Mouse (Mus musculus): Measurements from ENCODE around the gene Slitrk1. TPM values are rescaled to one million over a fixed set of nuclear protein-coding genes. Genes with fewer than 3 reads are reported as not detected.

Slitrk1 gene
- 1.2 and 2.1 TPM in 2 replicates for polyA plus RNA-seq (2016; fragmentation: Nextera tagmentation; extraction: Ambion mirVana)

DNA sequence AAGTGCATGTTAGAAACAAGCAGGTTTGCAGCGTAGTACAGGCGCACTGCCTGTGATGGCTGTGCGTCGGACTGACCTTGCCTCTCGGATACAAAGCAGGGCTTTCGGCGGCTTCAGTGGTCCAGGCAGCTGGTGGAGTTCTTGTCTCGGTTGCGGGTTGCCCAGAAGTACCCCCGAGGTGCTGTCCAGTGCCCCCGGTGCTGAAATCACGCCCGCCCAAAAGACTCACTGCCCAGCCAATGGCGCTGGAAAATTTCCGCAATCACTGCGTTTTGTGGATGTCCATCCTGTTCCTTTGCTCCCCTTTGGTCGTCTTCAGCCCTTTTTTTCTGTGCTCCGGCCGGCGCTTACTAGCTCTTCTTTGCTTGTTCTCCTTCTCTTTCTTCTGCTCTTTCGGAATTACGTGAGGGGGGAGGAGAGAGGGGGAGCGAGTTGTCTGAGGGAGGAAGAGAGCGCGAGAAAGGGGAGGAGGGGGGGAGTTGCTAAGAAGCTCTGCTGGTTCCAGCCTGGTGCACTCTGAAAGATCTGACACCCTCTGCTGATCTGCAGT lies at the start of gene Slitrk1:
Gene Slitrk1, minus strand, starts transcription at position 445 of the 550 bp plus-strand sequence.
- Histone ChIP-seq H3K27me3 (peaks cover 51% of the 10 kb centered on the region), H3K4me1 (replicated peaks) (peaks cover 16% of the 10 kb centered on the region), H3K27ac (no peak within 1 kb of the TSS), H3K36me3 (no peaks in the 10 kb centered on the region), H3K4me3 (replicated peaks) (peak within 1 kb of the TSS; percentile 36), H3K4me2 (peak within 1 kb of the TSS; percentile 60), H3K9ac (replicated peaks) (no peak within 1 kb of the TSS), H3K9me3 (no peaks in the 10 kb centered on the region)
- WGBS = under 1% methylated on average over 24 of the region's 25 CpGs
- peak; percentile 80 for ATAC-seq (ENCODE audit: insufficient number of reproducible peaks, insufficient read depth, low FRiP score, low TSS enrichment, low read depth)

DNA sequence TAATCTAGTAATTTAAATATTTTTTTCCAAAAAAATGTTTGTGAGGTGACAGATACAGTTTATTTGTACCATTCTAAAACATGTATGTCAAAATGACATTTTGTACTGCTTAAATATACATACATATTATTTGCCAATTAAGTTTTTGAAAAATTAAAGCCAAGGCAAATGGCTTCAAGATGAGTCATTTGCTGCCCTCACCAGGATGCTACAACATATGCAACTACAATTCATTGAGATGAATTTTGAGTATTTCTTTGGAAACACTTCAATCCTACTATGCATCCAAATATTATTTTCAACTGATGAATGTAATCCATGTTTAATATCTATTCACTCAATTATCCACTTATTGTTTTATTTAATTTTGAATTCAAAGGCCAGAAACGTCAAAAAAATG lies 21.8 kb upstream of the Slitrk1 start:
- H3K4me1 ChIP-seq (replicated peaks) = no peaks in the 10 kb centered on the region

DNA sequence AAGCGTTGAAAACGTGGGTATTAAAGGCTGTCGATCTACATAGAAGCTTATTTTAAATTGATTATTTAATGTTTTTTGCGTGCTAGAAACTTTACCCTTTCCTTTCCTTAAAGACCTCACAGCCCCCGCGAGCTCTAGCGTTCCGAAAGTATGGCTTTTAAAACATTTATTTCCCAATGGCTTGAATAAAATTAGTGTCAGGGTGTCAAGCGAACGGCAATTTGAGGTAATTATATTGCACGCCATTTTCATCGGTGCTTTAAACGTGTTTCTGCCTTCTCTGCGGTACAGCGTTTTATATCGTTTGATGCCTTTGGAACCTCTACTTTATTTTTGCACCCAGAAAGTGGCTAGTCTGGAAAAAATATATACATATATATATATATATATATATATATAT lies 378 bp upstream of the Slitrk1 start:
- WGBS = 15% methylated on average over 16 of the region's 16 CpGs
- no peak overlapping the region for H3K4me3 ChIP-seq (replicated peaks)
- H3K27me3 ChIP-seq = peaks cover 50% of the 10 kb centered on the region
- no peak overlapping the region for H3K27ac ChIP-seq
- H3K4me1 ChIP-seq (replicated peaks) = peaks cover 16% of the 10 kb centered on the region
- H3K4me2 ChIP-seq = peak overlapping the region; percentile 60
- no peaks in the 10 kb centered on the region for H3K9me3 ChIP-seq
- no peak overlapping the region for H3K9ac ChIP-seq (replicated peaks)
- no peak for ATAC-seq (ENCODE audit: insufficient number of reproducible peaks, insufficient read depth, low FRiP score, low TSS enrichment, low read depth)
- no peaks in the 10 kb centered on the region for H3K36me3 ChIP-seq

More for the DNA sequence above, 21.8 kb upstream of the Slitrk1 start:
- no peaks in the 10 kb centered on the region for H3K9me3 ChIP-seq
- no peak overlapping the region for H3K27ac ChIP-seq
- no peak overlapping the region for H3K4me3 ChIP-seq (replicated peaks)
- no peak overlapping the region for H3K4me2 ChIP-seq
- H3K36me3 ChIP-seq = no peaks in the 10 kb centered on the region
- H3K9ac ChIP-seq (replicated peaks) = no peak overlapping the region
- no peaks in the 10 kb centered on the region for H3K27me3 ChIP-seq
- ATAC-seq (ENCODE audit: insufficient number of reproducible peaks, insufficient read depth, low FRiP score, low TSS enrichment, low read depth) = no peak
- WGBS = 70% methylated on average over 1 of the region's 1 CpGs

DNA sequence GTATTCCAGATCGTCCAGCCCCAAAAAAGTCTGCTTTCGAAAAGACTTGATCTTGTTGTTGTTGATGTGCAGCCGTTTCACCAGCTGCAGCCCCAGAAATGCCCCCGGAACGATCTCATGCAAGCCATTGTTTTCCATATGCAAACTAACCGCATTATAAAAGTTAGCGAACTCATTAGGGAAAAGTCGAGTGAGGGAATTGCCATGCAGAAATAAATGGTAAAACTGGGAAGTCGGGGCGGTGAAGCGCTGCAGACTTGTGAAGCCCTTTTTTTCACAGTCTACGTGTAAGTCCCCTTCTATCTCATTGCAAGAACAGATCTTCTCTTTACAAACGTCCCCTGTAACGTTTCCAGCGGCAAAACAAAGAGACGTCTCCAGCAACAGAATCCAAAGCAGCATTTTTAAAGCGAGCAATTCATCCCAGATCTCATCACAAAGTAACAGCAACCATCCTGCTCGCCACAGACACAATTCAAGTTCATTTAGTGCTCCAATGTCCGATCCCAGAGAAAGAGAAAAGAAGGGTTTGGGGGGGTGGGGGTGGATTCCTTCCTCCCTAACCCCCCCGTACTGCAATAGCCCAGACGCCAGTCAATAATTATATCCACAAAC lies 975 bp downstream of the Slitrk1 start:
- Histone ChIP-seq H3K9ac (replicated peaks) (no peak overlapping the region), H3K36me3 (no peaks in the 10 kb centered on the region), H3K4me2 (peak overlapping the region; percentile 60), H3K4me3 (replicated peaks) (peak overlapping the region; percentile 36), H3K9me3 (no peaks in the 10 kb centered on the region), H3K27me3 (peaks cover 51% of the 10 kb centered on the region), H3K4me1 (replicated peaks) (peaks cover 16% of the 10 kb centered on the region), H3K27ac (no peak overlapping the region)
- 3% methylated on average over 21 of the region's 21 CpGs for WGBS
- ATAC-seq (ENCODE audit: insufficient number of reproducible peaks, insufficient read depth, low FRiP score, low TSS enrichment, low read depth) = no peak

DNA sequence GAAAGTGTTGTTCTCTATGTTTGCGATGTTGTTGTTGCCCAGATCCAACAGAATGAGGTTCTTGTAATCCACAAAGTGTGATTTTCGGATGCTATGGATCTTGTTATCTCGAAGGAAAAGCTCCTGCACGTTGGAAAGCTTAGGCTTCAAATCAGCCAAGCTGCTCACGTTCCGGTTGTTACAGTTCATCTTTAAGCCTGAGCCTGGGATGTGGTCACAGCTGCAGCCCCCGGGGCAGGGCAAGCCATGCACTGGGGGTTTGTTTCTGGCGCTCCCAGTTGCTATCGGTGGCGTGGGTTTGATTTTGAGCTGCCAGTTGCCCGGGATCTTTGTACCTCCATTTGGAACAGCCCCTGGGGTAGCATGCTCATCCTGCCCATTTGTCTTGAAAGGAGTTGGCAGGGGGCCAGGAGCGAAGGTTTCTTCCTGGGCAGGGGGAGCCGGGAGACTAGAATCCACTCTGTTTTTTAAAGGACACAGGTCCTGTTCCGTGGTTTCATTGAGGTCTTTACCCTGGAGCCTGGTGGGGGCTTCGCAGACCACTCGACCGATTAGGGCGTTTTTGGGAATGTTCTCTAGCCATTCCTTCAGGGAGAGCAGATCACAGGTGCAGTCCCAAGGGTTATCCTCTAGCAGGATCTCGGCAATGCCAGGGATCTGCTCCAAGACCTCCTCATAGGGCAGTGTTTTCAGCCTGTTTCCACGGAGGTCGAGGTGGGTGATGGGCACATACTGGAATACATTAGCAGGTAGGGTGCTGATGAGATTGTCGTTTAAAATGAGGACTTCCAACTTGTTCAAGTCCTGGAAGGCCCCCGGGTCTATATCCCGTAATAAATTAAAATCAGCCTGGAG lies 1.7 kb downstream of the Slitrk1 start:
- Histone ChIP-seq H3K27me3 (peaks cover 50% of the 10 kb centered on the region), H3K9ac (replicated peaks) (no peak overlapping the region), H3K27ac (no peak overlapping the region), H3K9me3 (no peaks in the 10 kb centered on the region), H3K36me3 (no peaks in the 10 kb centered on the region), H3K4me1 (replicated peaks) (peaks cover 16% of the 10 kb centered on the region), H3K4me2 (peak overlapping the region; percentile 60), H3K4me3 (replicated peaks) (peak overlapping the region; percentile 36)
- WGBS = 3% methylated on average over 24 of the region's 24 CpGs
- ATAC-seq (ENCODE audit: insufficient number of reproducible peaks, insufficient read depth, low FRiP score, low TSS enrichment, low read depth) = no peak

DNA sequence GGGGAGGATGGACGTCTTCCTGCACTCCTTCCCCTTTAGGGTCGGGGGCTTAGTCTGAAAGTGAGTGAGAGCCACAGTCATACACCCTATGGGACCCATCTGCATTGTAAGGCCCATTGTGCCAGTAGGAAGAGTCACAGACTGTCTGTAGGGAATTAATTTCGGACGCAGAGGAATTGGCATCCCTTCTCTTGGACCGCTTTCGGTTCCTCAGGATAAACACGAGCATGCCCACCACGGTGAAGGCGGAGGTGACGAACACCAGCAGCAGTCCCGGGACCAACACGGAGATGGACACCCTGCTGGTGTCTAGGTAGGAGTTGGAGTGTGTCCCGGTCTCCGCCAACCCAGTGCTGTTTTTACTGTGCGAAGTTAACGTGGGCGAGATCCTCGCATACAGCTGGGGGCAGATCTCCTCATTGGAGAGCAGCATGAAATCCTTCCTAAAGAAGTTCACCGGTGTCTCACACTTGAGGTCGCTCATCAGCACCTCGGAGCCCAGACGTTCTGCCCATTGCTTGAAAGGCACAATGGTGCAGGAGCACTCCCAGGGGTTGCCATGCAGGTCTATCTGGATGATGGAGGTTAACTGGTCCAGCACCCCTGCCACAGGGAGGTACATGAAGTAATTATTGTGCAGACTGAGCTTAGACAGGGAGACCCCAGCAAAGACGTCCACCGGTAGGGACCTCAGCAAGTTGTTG lies 2.7 kb downstream of the Slitrk1 start:
- WGBS = 1% methylated on average over 24 of the region's 24 CpGs
- peak overlapping the region; percentile 60 for H3K4me2 ChIP-seq
- no peak overlapping the region for H3K9ac ChIP-seq (replicated peaks)
- no peaks in the 10 kb centered on the region for H3K9me3 ChIP-seq
- no peak; the same call in 1 of the 2 replicates for ATAC-seq (ENCODE audit: insufficient number of reproducible peaks, insufficient read depth, low FRiP score, low TSS enrichment, low read depth)
- no peak overlapping the region for H3K27ac ChIP-seq
- H3K27me3 ChIP-seq = peaks cover 49% of the 10 kb centered on the region
- no peaks in the 10 kb centered on the region for H3K36me3 ChIP-seq
- H3K4me1 ChIP-seq (replicated peaks) = peaks cover 16% of the 10 kb centered on the region
- peak overlapping the region; percentile 36 for H3K4me3 ChIP-seq (replicated peaks)

DNA sequence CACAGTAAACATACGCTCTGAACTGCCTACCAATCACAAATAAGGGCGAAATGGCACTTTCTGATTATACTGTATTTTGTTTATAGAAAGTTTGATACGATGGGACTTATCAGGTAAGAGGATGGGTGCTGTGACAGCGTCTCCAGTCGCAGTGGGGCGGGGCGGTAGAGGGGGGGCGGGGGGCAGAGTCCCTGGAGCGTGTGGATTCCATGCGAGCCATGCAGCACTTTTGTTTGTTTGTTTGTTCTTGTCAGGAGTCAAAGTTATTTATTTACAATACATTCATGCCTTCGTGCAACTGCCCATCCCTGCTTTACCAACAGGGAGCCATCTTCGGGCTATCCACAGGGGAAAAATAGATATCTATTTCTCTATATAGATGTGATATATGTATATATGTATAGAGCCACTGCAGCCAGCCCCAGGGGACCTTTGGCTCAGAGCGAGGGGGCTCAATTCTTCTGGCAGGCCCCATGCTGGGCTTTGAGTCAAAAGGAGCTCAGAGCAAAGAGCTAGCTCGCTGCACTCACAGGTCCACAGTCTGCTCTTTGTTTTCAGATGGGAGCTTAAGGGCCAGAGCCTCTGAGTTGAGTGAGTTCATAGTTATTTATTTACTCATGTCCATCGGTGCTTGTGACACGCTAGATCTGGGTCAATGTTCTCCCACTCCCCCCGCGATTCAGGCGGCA lies 3.4 kb downstream of the Slitrk1 start:
- Histone ChIP-seq H3K9me3 (no peaks in the 10 kb centered on the region), H3K4me3 (replicated peaks) (peak overlapping the region; percentile 36), H3K4me2 (peak overlapping the region; percentile 60), H3K27me3 (peaks cover 49% of the 10 kb centered on the region), H3K36me3 (no peaks in the 10 kb centered on the region), H3K9ac (replicated peaks) (no peak overlapping the region), H3K4me1 (replicated peaks) (peaks cover 16% of the 10 kb centered on the region), H3K27ac (no peak overlapping the region)
- ATAC-seq (ENCODE audit: insufficient number of reproducible peaks, insufficient read depth, low FRiP score, low TSS enrichment, low read depth) = no peak; the same call in 1 of the 2 replicates
- WGBS = 2% methylated on average over 19 of the region's 19 CpGs

DNA sequence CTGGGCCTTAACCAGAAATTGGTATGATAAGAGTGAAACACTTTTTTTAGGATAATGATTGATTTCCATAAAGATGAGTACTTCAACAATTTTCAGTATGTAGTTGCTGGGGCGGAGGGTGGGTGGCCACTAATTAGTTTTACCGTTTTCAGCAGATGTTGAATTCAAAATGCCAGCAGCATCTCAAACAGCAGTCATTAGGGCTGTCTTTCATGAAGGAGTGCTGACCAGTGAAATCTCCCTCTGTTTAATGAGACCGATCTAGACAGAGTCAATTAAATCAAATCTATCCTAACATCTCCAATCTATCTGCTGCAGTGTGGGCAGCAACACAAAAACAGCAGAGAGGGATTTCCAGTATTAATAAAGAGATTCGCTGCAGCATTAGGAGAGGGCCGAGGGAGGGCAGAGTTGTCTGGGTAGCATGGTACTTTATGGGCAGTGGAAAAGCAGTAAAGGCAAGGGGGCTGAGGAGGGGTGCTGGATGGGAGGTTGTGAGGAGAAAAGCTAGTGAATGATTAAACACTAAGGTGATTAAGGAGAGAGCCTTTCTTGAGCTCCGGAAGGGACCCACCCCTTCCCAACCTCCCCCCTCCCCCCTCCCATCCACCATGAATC lies 4.5 kb downstream of the Slitrk1 start:
- Histone ChIP-seq H3K27me3 (peaks cover 49% of the 10 kb centered on the region), H3K4me3 (replicated peaks) (no peak overlapping the region), H3K9ac (replicated peaks) (no peak overlapping the region), H3K36me3 (no peaks in the 10 kb centered on the region), H3K4me1 (replicated peaks) (peaks cover 16% of the 10 kb centered on the region), H3K9me3 (no peaks in the 10 kb centered on the region), H3K4me2 (no peak overlapping the region), H3K27ac (no peak overlapping the region)
- WGBS = 20% methylated on average over 6 of the region's 6 CpGs
- ATAC-seq (ENCODE audit: insufficient number of reproducible peaks, insufficient read depth, low FRiP score, low TSS enrichment, low read depth) = no peak

DNA sequence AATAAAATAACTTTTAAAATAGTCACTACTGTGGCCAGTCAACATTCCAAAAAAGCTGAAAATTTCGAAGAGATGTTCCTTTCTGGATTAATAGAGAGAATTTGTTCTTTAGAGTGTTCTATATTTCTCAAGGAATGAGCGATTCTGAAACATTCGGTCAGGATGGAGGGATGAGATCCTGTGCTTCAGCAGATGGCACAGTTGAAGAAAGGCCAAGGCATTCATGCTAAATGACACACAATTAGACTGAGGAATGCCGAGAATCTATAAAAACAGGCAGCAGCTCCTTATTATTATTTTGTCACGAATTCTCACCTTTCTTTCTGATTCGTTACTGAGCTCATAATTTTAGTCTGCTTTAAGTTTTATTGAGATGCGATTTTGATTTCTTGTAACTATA lies 15.4 kb downstream of the Slitrk1 start:
- WGBS = 80% methylated on average over 7 of the region's 7 CpGs
- Histone ChIP-seq H3K4me3 (replicated peaks) (no peak overlapping the region), H3K4me1 (replicated peaks) (no peaks in the 10 kb centered on the region), H3K27ac (no peak overlapping the region), H3K36me3 (no peaks in the 10 kb centered on the region), H3K9me3 (no peaks in the 10 kb centered on the region), H3K27me3 (no peaks in the 10 kb centered on the region), H3K9ac (replicated peaks) (no peak overlapping the region), H3K4me2 (no peak overlapping the region)
- ATAC-seq (ENCODE audit: insufficient number of reproducible peaks, insufficient read depth, low FRiP score, low TSS enrichment, low read depth) = no peak

DNA sequence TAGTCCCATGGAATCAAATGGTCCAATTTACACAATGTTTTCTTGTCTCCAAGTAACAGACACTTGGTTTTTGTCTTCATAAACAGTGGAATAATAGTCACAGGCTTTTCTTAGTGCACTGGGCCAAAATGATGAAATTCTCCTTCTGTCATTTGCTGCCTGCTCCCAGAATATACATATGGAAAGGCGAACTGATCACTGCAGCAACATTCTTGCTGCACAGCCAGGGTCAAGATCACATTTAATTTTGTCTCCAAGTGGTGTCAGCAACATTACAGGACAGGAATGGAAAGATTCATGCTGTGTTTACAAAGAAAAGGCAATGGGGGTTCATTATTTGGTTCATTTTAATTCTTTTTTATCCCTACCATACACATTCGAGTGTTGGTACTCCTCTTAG lies 18.5 kb downstream of the Slitrk1 start:
- H3K27me3 ChIP-seq = no peaks in the 10 kb centered on the region
- H3K9ac ChIP-seq (replicated peaks) = no peak overlapping the region
- no peak overlapping the region for H3K4me2 ChIP-seq
- no peaks in the 10 kb centered on the region for H3K36me3 ChIP-seq
- WGBS = 65% methylated on average over 2 of the region's 2 CpGs
- ATAC-seq (ENCODE audit: insufficient number of reproducible peaks, insufficient read depth, low FRiP score, low TSS enrichment, low read depth) = no peak
- no peaks in the 10 kb centered on the region for H3K9me3 ChIP-seq
- no peak overlapping the region for H3K27ac ChIP-seq
- H3K4me3 ChIP-seq (replicated peaks) = no peak overlapping the region
- H3K4me1 ChIP-seq (replicated peaks) = no peaks in the 10 kb centered on the region
